Mouse (Mus musculus): ENCODE measurements around the gene Olfr1305. TPM values are rescaled to one million over a fixed set of nuclear protein-coding genes. Genes with fewer than 3 reads are reported as not detected.

Olfr1305 gene
- not detected for polyA plus RNA-seq (2015; fragmentation: Illumina TruSeq; extraction: RNeasy Lipid Tissue Mini Kit (QIAGEN cat#74804); ENCODE audit: insufficient read depth, low replicate concordance)

DNA sequence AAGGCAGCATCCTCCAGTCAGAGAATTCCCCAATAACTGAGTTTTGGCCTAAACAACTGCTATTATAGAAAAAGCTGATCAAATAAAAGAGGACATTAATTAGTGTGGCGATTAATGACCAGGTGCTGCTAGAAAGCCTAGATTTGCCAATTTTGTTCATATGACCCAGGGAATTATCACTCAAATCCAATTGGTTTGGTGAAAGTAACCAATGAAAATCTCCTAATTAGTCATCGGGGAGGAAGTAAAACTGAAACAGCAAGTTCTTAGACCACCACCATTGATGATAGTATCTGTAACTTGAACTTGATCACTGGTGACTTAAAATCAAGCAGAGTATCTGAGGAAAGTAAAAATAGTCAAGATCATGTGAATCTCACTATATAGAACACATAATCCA is at the start of gene Olfr1305:
TSS of gene Olfr1305 (minus strand) at position 101 of the 400 bp plus-strand sequence.

DNA sequence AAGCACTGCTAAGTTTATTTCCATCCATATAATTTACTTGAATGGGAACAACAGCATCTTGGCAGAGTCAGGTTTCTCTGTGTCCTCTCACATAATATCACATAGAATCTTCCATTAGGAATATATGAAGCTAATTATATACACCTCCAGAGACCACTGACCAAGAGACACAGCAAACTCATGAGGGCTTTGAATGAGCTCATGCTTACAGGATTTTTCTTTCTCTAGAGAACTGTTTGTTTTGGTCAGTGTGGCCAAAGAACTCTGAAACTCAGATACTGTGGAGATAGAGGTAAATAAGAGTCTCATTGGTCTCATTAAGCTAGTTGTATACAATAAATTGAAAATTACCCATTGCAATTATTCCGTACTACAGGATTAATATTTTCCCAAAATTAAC is 39.2 kb upstream of the Olfr1305 start, which contains the start of gene Olfr1306:
TSS of gene Olfr1306 (minus strand) at position 101 of the 400 bp plus-strand sequence.

DNA sequence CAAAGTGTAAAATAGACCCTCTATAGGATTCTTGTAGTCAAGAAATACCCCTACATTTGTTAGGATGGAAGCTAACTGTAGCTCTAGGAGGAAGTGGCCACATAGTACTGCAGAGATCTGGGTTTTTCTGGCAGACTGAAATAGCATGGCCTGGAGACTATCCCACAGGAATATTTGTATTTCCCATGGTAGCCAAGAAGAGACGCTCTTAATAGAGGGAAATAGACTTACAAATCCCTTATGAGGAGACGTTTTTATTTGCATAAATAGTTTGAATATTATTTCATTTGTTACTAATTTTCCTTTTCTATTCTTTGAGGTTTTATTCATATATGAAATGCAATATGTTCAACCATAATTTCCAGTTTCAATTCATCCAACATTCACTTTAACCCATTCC is 56.7 kb downstream of the Olfr1305 start, which contains the start of gene Olfr1303:
TSS of gene Olfr1303 (minus strand) at position 101 of the 400 bp plus-strand sequence.

Other genes starting within 250 kb of the Olfr1305 start
- not detected for gene Olfr1298, start 227.9 kb downstream of the Olfr1305 start, polyA plus RNA-seq (2015; fragmentation: Illumina TruSeq; extraction: RNeasy Lipid Tissue Mini Kit (QIAGEN cat#74804); ENCODE audit: insufficient read depth, low replicate concordance)
- gene Olfr1299, start 215.7 kb downstream of the Olfr1305 start, polyA plus RNA-seq (2015; fragmentation: Illumina TruSeq; extraction: RNeasy Lipid Tissue Mini Kit (QIAGEN cat#74804); ENCODE audit: insufficient read depth, low replicate concordance): not detected
- not detected for gene Olfr1301, start 126.1 kb downstream of the Olfr1305 start, polyA plus RNA-seq (2015; fragmentation: Illumina TruSeq; extraction: RNeasy Lipid Tissue Mini Kit (QIAGEN cat#74804); ENCODE audit: insufficient read depth, low replicate concordance)
- not detected for gene Olfr1302, start 99.7 kb downstream of the Olfr1305 start, polyA plus RNA-seq (2015; fragmentation: Illumina TruSeq; extraction: RNeasy Lipid Tissue Mini Kit (QIAGEN cat#74804); ENCODE audit: insufficient read depth, low replicate concordance)
- gene Olfr1303, start 56.8 kb downstream of the Olfr1305 start, polyA plus RNA-seq (2015; fragmentation: Illumina TruSeq; extraction: RNeasy Lipid Tissue Mini Kit (QIAGEN cat#74804); ENCODE audit: insufficient read depth, low replicate concordance): not detected
- gene Olfr1306, start 39.1 kb upstream of the Olfr1305 start, polyA plus RNA-seq (2015; fragmentation: Illumina TruSeq; extraction: RNeasy Lipid Tissue Mini Kit (QIAGEN cat#74804); ENCODE audit: insufficient read depth, low replicate concordance): not detected
- not detected for gene Olfr1307, start 72.3 kb upstream of the Olfr1305 start, polyA plus RNA-seq (2015; fragmentation: Illumina TruSeq; extraction: RNeasy Lipid Tissue Mini Kit (QIAGEN cat#74804); ENCODE audit: insufficient read depth, low replicate concordance)
- gene Olfr1308, start 87.8 kb upstream of the Olfr1305 start, polyA plus RNA-seq (2015; fragmentation: Illumina TruSeq; extraction: RNeasy Lipid Tissue Mini Kit (QIAGEN cat#74804); ENCODE audit: insufficient read depth, low replicate concordance): not detected
- gene Olfr1309, start 113.1 kb upstream of the Olfr1305 start, polyA plus RNA-seq (2015; fragmentation: Illumina TruSeq; extraction: RNeasy Lipid Tissue Mini Kit (QIAGEN cat#74804); ENCODE audit: insufficient read depth, low replicate concordance): not detected
- gene Olfr1310, start 135.6 kb upstream of the Olfr1305 start, polyA plus RNA-seq (2015; fragmentation: Illumina TruSeq; extraction: RNeasy Lipid Tissue Mini Kit (QIAGEN cat#74804); ENCODE audit: insufficient read depth, low replicate concordance): not detected
- gene Olfr1311, start 147.3 kb upstream of the Olfr1305 start, polyA plus RNA-seq (2015; fragmentation: Illumina TruSeq; extraction: RNeasy Lipid Tissue Mini Kit (QIAGEN cat#74804); ENCODE audit: insufficient read depth, low replicate concordance): not detected
- gene Olfr1312, start 173.1 kb upstream of the Olfr1305 start, polyA plus RNA-seq (2015; fragmentation: Illumina TruSeq; extraction: RNeasy Lipid Tissue Mini Kit (QIAGEN cat#74804); ENCODE audit: insufficient read depth, low replicate concordance): not detected
- gene Olfr1313, start 200.7 kb upstream of the Olfr1305 start, polyA plus RNA-seq (2015; fragmentation: Illumina TruSeq; extraction: RNeasy Lipid Tissue Mini Kit (QIAGEN cat#74804); ENCODE audit: insufficient read depth, low replicate concordance): not detected
- gene Olfr1314, start 219.6 kb upstream of the Olfr1305 start, polyA plus RNA-seq (2015; fragmentation: Illumina TruSeq; extraction: RNeasy Lipid Tissue Mini Kit (QIAGEN cat#74804); ENCODE audit: insufficient read depth, low replicate concordance): not detected
- not detected for gene Olfr1315-ps1, start 238.3 kb upstream of the Olfr1305 start, polyA plus RNA-seq (2015; fragmentation: Illumina TruSeq; extraction: RNeasy Lipid Tissue Mini Kit (QIAGEN cat#74804); ENCODE audit: insufficient read depth, low replicate concordance)